Mouse (Mus musculus) midbrain, embryonic 16.5 days (tissue): ENCODE data around the gene Zbtb12. TPM values are rescaled to one million over a fixed set of nuclear protein-coding genes. Genes with fewer than 3 reads are reported as not detected.

Experiments
- ATAC-seq: fragments of 200-750 bp; cut with Nextera tagmentation; 2 replicates; pipeline ENCODE4 v1.8.0; 2017; ENCODE audit warnings: moderate TSS enrichment
- H3K27ac ChIP-seq: fragments of 300-500 bp; sonication (generic); 2 replicates; pipeline ENCODE4 v1.5.1; 2014; ENCODE audit warnings: mild to moderate bottlenecking, low read length, mixed read lengths
- H3K27me3 ChIP-seq: fragments of 300-500 bp; sonication (generic); 2 replicates; pipeline ENCODE4 v1.6.1; 2014; ENCODE audit warnings: low read depth, low read length, mixed read lengths; ENCODE audit not compliant: control insufficient read depth, insufficient read depth
- H3K36me3 ChIP-seq: fragments of 300-500 bp; sonication (generic); 2 replicates; pipeline ENCODE4 v1.6.1; 2014; ENCODE audit warnings: mild to moderate bottlenecking, low read length, moderate library complexity, mixed read lengths; ENCODE audit not compliant: control insufficient read depth, insufficient read depth
- H3K4me1 ChIP-seq: fragments of 300-500 bp; sonication (generic); 2 replicates; pipeline ENCODE4 v1.6.1; 2014; ENCODE audit warnings: mild to moderate bottlenecking, low read length, mixed read lengths; ENCODE audit not compliant: control insufficient read depth, insufficient read depth
- H3K4me2 ChIP-seq: fragments of 300-500 bp; sonication (generic); 2 replicates; pipeline ENCODE4 v1.6.1; 2014; ENCODE audit warnings: mild to moderate bottlenecking, low read length, mixed read lengths
- H3K4me3 ChIP-seq: fragments of 300-500 bp; sonication (generic); 2 replicates; pipeline ENCODE4 v1.5.1; 2014; ENCODE audit warnings: low read depth, mild to moderate bottlenecking, low read length, moderate library complexity, mixed read lengths
- H3K9ac ChIP-seq: fragments of 300-500 bp; sonication (generic); 2 replicates; pipeline ENCODE4 v1.6.1; 2014; ENCODE audit warnings: low read depth, low read length, mixed read lengths
- H3K9me3 ChIP-seq: fragments of 300-500 bp; sonication (generic); replicated peaks from 2 replicates; pipeline ENCODE4 v1.6.1; 2014; ENCODE audit warnings: mild to moderate bottlenecking, low read length, mixed read lengths; ENCODE audit not compliant: control insufficient read depth, poor library complexity, severe bottlenecking
- microRNA-seq: library from miRNA; unstranded; fragments of <30 nt; microRNA quantifications from one replicate; pipeline ENCODE4, GENCODE M21; 2017
- polyA plus RNA-seq: library from polyadenylated mRNA; unstranded; fragments of >200 nt; fragmentation: Nextera tagmentation; extraction: Ambion mirVana; gene quantifications from 2 replicates; pipeline ENCODE4 v1.2.1, GENCODE M21; 2015

Gene Zbtb12
- polyA plus RNA-seq, 1 experiment from 2014 or later: 12.4 TPM

- H3K4me3 ChIP-seq: no peak overlapping the region
- no peak for ATAC-seq
- 0 out of 2 replicates have a peak, but pooled peaks cover 2% of the 10 kb centered on the region for H3K4me1 ChIP-seq
- no peaks in the 10 kb centered on the region for H3K27me3 ChIP-seq
- no peaks in the 10 kb centered on the region for H3K9me3 ChIP-seq
- no peak overlapping the region for H3K9ac ChIP-seq
- H3K27ac ChIP-seq: no peak overlapping the region
- H3K36me3 ChIP-seq: peaks cover under 1% of the 10 kb centered on the region; the same call in 1 of the 2 replicates
- H3K4me2 ChIP-seq: no peak overlapping the region
Observed at GRCm38 (mm10) chr17:34944362-34944761, 65.1 kb downstream of the Zbtb12 start.

Small RNA genes lying within 50 kb of the gene (microRNA-seq; reads per million reads assigned to microRNA genes)
- gene Mir6970 (not detected), gene Mir6971 (4.8 reads per million, percentile 23 among the genes with 10 or more reads in this experiment), gene Mir6972 (not detected)

Other genes starting within 250 kb of the Zbtb12 start
- 10.3 and 11.5 TPM in 2 replicates for gene Prrt1, start 249.9 kb upstream of the Zbtb12 start, polyA plus RNA-seq
- gene Fkbpl, start 234.7 kb upstream of the Zbtb12 start, polyA plus RNA-seq: 15.4 and 17.9 TPM in 2 replicates
- gene Atf6b, start 232.3 kb upstream of the Zbtb12 start, polyA plus RNA-seq: 119 and 123 TPM in 2 replicates
- gene Tnxb, start 208.9 kb upstream of the Zbtb12 start, polyA plus RNA-seq: 0.14 and 0.15 TPM in 2 replicates
- 0.27 and 0.39 TPM in 2 replicates for gene C4b, start 135.6 kb upstream of the Zbtb12 start, polyA plus RNA-seq
- not detected in 2 replicates for gene Cyp21a1, start 74.9 kb upstream of the Zbtb12 start, polyA plus RNA-seq
- gene Stk19, start 42.5 kb upstream of the Zbtb12 start, polyA plus RNA-seq: 40.6 and 43.2 TPM in 2 replicates
- 73.1 and 73.2 TPM in 2 replicates for gene Dxo, start 42.5 kb upstream of the Zbtb12 start, polyA plus RNA-seq
- 62.1 and 62.4 TPM in 2 replicates for gene Skiv2l, start 29.3 kb upstream of the Zbtb12 start, polyA plus RNA-seq
- 79.8 and 86.5 TPM in 2 replicates for gene Nelfe, start 29.1 kb upstream of the Zbtb12 start, polyA plus RNA-seq
- gene Cfb, start 17.0 kb upstream of the Zbtb12 start, polyA plus RNA-seq: 0.51 and 1.4 TPM in 2 replicates
- gene Gm20547, start 2.6 kb downstream of the Zbtb12 start, polyA plus RNA-seq: 0.16 TPM in 1 of 2 replicates, not detected in the other
- gene C2, start 18.8 kb downstream of the Zbtb12 start, polyA plus RNA-seq: 1.6 and 2.4 TPM in 2 replicates
- 99.8 and 102 TPM in 2 replicates for gene Ehmt2, start 19.0 kb downstream of the Zbtb12 start, polyA plus RNA-seq
- gene Slc44a4, start 35.0 kb downstream of the Zbtb12 start, polyA plus RNA-seq: 0.09 TPM in 1 of 2 replicates, not detected in the other
- 38.6 and 42.3 TPM in 2 replicates for gene Neu1, start 51.8 kb downstream of the Zbtb12 start, polyA plus RNA-seq
- gene Hspa1b, start 79.8 kb downstream of the Zbtb12 start, polyA plus RNA-seq: 0.24 TPM in 1 of 2 replicates, not detected in the other
- gene Gm20481, start 90.4 kb downstream of the Zbtb12 start, polyA plus RNA-seq: not detected in 2 replicates
- 13.4 and 19.3 TPM in 2 replicates for gene Hspa1a, start 92.7 kb downstream of the Zbtb12 start, polyA plus RNA-seq
- gene Hspa1l, start 93.2 kb downstream of the Zbtb12 start, polyA plus RNA-seq: 2.0 and 2.4 TPM in 2 replicates
- gene Lsm2, start 102.4 kb downstream of the Zbtb12 start, polyA plus RNA-seq: 97.2 and 107 TPM in 2 replicates
- gene Vars, start 121.5 kb downstream of the Zbtb12 start, polyA plus RNA-seq: 54.8 and 56.5 TPM in 2 replicates
- gene Vwa7, start 137.1 kb downstream of the Zbtb12 start, polyA plus RNA-seq: 0.16 and 0.26 TPM in 2 replicates
- 0.71 and 1.1 TPM in 2 replicates for gene Sapcd1, start 148.5 kb downstream of the Zbtb12 start, polyA plus RNA-seq
- 1.9 and 2.4 TPM in 2 replicates for gene Msh5, start 167.3 kb downstream of the Zbtb12 start, polyA plus RNA-seq
- 51.2 and 54.7 TPM in 2 replicates for gene Clic1, start 170.5 kb downstream of the Zbtb12 start, polyA plus RNA-seq
- gene Ddah2, start 179.6 kb downstream of the Zbtb12 start, polyA plus RNA-seq: 312 and 341 TPM in 2 replicates
- 0.30 TPM in 1 of 2 replicates, not detected in the other for gene Ly6g6c, start 185.9 kb downstream of the Zbtb12 start, polyA plus RNA-seq
- 0.12 and 0.15 TPM in 2 replicates for gene Mpig6b, start 186.7 kb downstream of the Zbtb12 start, polyA plus RNA-seq
- 0.26 and 0.31 TPM in 2 replicates for gene Ly6g6e, start 197.4 kb downstream of the Zbtb12 start, polyA plus RNA-seq
- gene Ly6g6d, start 198.6 kb downstream of the Zbtb12 start, polyA plus RNA-seq: 0.57 and 1.5 TPM in 2 replicates
- gene Ly6g6f, start 206.1 kb downstream of the Zbtb12 start, polyA plus RNA-seq: not detected in 2 replicates
- gene Abhd16a, start 209.8 kb downstream of the Zbtb12 start, polyA plus RNA-seq: 105 and 107 TPM in 2 replicates
- not detected in 2 replicates for gene Ly6g5c, start 228.8 kb downstream of the Zbtb12 start, polyA plus RNA-seq
- gene Ly6g5b, start 235.9 kb downstream of the Zbtb12 start, polyA plus RNA-seq: 1.5 TPM in 2 replicates
- gene Gpank1, start 242.0 kb downstream of the Zbtb12 start, polyA plus RNA-seq: 24.3 and 26.4 TPM in 2 replicates
- gene Csnk2b, start 242.6 kb downstream of the Zbtb12 start, polyA plus RNA-seq: 315 and 331 TPM in 2 replicates
- 7.8 and 8.7 TPM in 2 replicates for gene D17H6S53E, start 246.9 kb downstream of the Zbtb12 start, polyA plus RNA-seq